8 mouse cellular contexts compared by ENCODE assay signal in genomic region chr12:80259216-80260055, GRCm38 (mm10). TPM values are rescaled to one million over a fixed set of nuclear protein-coding genes. Genes with fewer than 3 reads are reported as not detected.
A peak's percentile ranks its signal among the peaks of the same experiment; 100 is the strongest.
DNase-seq lines count a peak whose midpoint lies in the region; ATAC-seq lines count a peak whose summit lies in the region.

No protein-coding gene starts in this region.

- H3K4me2 ChIP-seq in hindbrain, embryonic 12.5 days (replicated peaks), result peak overlapping the region; percentile 92

- peak overlapping the region; percentile 82 for H3K9ac ChIP-seq in hindbrain, embryonic 12.5 days

- DNase-seq in R1 (ENCODE audit: low read depth, low spot score), result peak; percentile 73
- DNase-seq in cerebellum, adult 8-10 months, result peak; percentile 53
- peak; percentile 31 to 48 for DNase-seq in frontal cortex, postnatal 14 days (ENCODE audit: low spot score in 2 of 2)
- DNase-seq in layer of hippocampus, postnatal 36 days, result peak; percentile 69 to 74
- peak; percentile 81 to 89 for DNase-seq in lung, postnatal 4 days
- peak; percentile 62 for DNase-seq in right cerebral cortex, adult 18-20 months
- DNase-seq in urinary bladder, postnatal 36 days (ENCODE audit: low spot score in 2 of 2), result peak; percentile 45 to 56

- peak; percentile 82 for ATAC-seq in hindbrain, embryonic 12.5 days (ENCODE audit: low FRiP score)

- H3K27ac ChIP-seq in hindbrain, embryonic 12.5 days, result peak overlapping the region; percentile 89

- H3K4me3 ChIP-seq in hindbrain, embryonic 12.5 days, result peak overlapping the region; percentile 83

- under 1% methylated on average over 64 of the region's 64 CpGs for WGBS in hindbrain, embryonic 12.5 days

- 0 out of 2 replicates have a peak, but pooled peaks cover 2% of the 10 kb centered on the region for H3K27me3 ChIP-seq in hindbrain, embryonic 12.5 days

- no peaks in the 10 kb centered on the region for H3K9me3 ChIP-seq in hindbrain, embryonic 12.5 days (replicated peaks)

- peaks cover 12% of the 10 kb centered on the region for H3K4me1 ChIP-seq in hindbrain, embryonic 12.5 days

- no peaks in the 10 kb centered on the region for H3K36me3 ChIP-seq in hindbrain, embryonic 12.5 days

RNA-seq across cellular contexts. Expression of gene Actn1, which starts 0.7 kb away (rescaled TPM):
- polyA plus RNA-seq in hindbrain, embryonic 12.5 days (2016; fragmentation: Nextera tagmentation; extraction: Ambion mirVana), result 23.7 and 26.0 TPM in 2 replicates
- total RNA-seq in layer of hippocampus, postnatal 36 days (2021), result 100 to 1,000 TPM in 1 of 2 experiments, 10 to 100 TPM in 1; 97.5 to 106 TPM

Comparison
In these comparisons a context has a peak if more than half of its experiments do, and no peak if none do; other contexts are left out.
1. Peak in every context shown above with its lines: DNase-seq, ATAC-seq, H3K4me3 ChIP-seq and H3K27ac ChIP-seq.